Mouse (Mus musculus) hindbrain, embryonic 14.5 days (tissue): ENCODE data around the gene Sema6b. TPM values are rescaled to one million over a fixed set of nuclear protein-coding genes. Genes with fewer than 3 reads are reported as not detected.
A peak's percentile ranks its signal among the peaks of the same experiment; 100 is the strongest.

Experiments used
- ATAC-seq: fragments of 200-750 bp; cut with Nextera tagmentation; 2 replicates; pipeline ENCODE4 v1.8.0; 2017; ENCODE audit warnings: moderate number of reproducible peaks, mild to moderate bottlenecking, moderate TSS enrichment, moderate library complexity; ENCODE audit not compliant: low FRiP score
- DNase-seq: peaks from one replicate; pipeline ENCODE4 v3.0.0-alpha.2; 2015; ENCODE audit warnings: low spot score
- H3K27ac ChIP-seq: fragments of 300-500 bp; sonication (generic); 2 replicates; pipeline ENCODE4 v1.5.1; 2014; ENCODE audit warnings: mild to moderate bottlenecking, moderate library complexity
- H3K27me3 ChIP-seq: fragments of 300-500 bp; sonication (generic); 2 replicates; pipeline ENCODE4 v1.6.1; 2014; ENCODE audit warnings: mild to moderate bottlenecking, low read length, mixed read lengths; ENCODE audit not compliant: control insufficient read depth, insufficient read depth
- H3K36me3 ChIP-seq: fragments of 300-500 bp; sonication (generic); replicated peaks from 2 replicates; pipeline ENCODE4 v1.6.1; 2014; ENCODE audit not compliant: control insufficient read depth, insufficient read depth
- H3K4me1 ChIP-seq: fragments of 300-500 bp; sonication (generic); replicated peaks from 2 replicates; pipeline ENCODE4 v1.6.1; 2014; ENCODE audit warnings: antibody characterized with exemption, low read length, mixed read lengths; ENCODE audit not compliant: control insufficient read depth, insufficient read depth
- H3K4me2 ChIP-seq: fragments of 300-500 bp; sonication (generic); replicated peaks from 2 replicates; pipeline ENCODE4 v1.6.1; 2014; ENCODE audit warnings: mild to moderate bottlenecking, moderate library complexity
- H3K4me3 ChIP-seq: fragments of 300-500 bp; sonication (generic); replicated peaks from 2 replicates; pipeline ENCODE4 v1.5.1; 2014; ENCODE audit warnings: mild to moderate bottlenecking, low read length
- H3K9ac ChIP-seq: fragments of 300-500 bp; sonication (generic); 2 replicates; pipeline ENCODE4 v1.6.1; 2014
- H3K9me3 ChIP-seq: fragments of 300-500 bp; sonication (generic); 2 replicates; pipeline ENCODE4 v1.6.1; 2016; ENCODE audit warnings: low read length; ENCODE audit not compliant: control insufficient read depth
- WGBS: fragments of 180-500 bp; shearing (Covaris S2); extraction: QIAGEN DNeasy Blood & Tissue Kit; methylation state at CpG from one replicate; pipeline ENCODE4 v1.1.7; 2014; 5-methylcytosine and 5-hydroxymethylcytosine counted together
- polyA plus RNA-seq: library from polyadenylated mRNA; unstranded; fragments of >200 nt; fragmentation: Nextera tagmentation; extraction: Ambion mirVana; gene quantifications from 2 replicates; pipeline ENCODE4 v1.2.1, GENCODE M21; 2014

The Sema6b gene
- polyA plus RNA-seq, 1 experiment from 2014 or later = 18.3 TPM

- WGBS = 8% methylated on average over 59 of the region's 59 CpGs
- ATAC-seq (no peak), DNase-seq (no peak)
- H3K4me1 ChIP-seq = no peaks in the 10 kb centered on the region; the same call in 1 of the 2 replicates
- H3K36me3 ChIP-seq = peaks cover 59% of the 10 kb centered on the region
- H3K4me2 ChIP-seq = peak overlapping the region; percentile 38
- H3K27me3 ChIP-seq = peaks cover 57% of the 10 kb centered on the region
- peaks cover 17% of the 10 kb centered on the region for H3K9me3 ChIP-seq
- no peak overlapping the region for H3K27ac ChIP-seq
- 0 out of 2 replicates have a peak overlapping the region, but pooled peaks have one; percentile 24 for H3K9ac ChIP-seq
- H3K4me3 ChIP-seq = peak overlapping the region; percentile 4; the same call in 1 of the 2 replicates
Observed at GRCm38 (mm10) chr17:56124377-56125275, 15.5 kb downstream of the Sema6b start.

DNA sequence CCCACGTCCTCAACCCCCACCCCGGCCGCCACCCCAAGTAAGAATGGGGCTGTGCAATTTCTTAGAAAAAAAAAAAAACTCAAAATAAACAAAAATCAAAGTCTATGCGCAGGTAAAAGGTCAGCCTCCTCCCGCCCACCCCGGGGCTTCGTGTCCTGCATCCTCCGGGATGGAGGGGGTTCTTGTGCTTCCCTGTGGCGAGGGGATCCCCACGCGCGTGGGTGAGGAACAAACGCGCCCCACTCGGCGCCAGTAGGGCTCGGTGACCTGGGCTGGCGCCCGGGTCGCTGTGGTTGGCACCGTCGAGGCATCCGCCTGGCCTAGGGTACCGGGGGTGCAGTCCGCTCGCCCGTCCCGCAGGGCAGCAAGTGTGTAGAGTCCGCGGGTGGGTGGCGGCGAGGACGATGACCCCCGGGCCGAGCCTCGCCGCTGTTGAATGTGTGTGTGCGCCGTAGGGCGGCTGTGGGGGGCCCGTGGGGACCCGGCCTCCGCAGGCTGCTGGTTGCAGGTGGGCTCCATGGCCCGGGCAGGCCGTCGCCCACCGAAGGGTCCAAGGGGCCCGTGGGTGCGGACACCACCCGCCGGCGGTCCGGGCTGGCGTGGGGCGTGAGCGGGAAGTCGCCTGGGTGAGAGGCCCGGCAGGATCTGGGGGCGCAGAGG is 16.3 kb downstream of the Sema6b start:
- Histone ChIP-seq H3K27ac (no peak overlapping the region), H3K9me3 (peaks cover 17% of the 10 kb centered on the region), H3K9ac (no peak overlapping the region), H3K4me1 (no peaks in the 10 kb centered on the region; the same call in 1 of the 2 replicates), H3K4me3 (0 out of 2 replicates have a peak overlapping the region, but pooled peaks have one; percentile 4), H3K4me2 (peak overlapping the region; percentile 38), H3K36me3 (peaks cover 51% of the 10 kb centered on the region), H3K27me3 (peaks cover 65% of the 10 kb centered on the region)
- DNase-seq = no peak
- WGBS = 45% methylated on average over 59 of the region's 59 CpGs
- no peak for ATAC-seq

DNA sequence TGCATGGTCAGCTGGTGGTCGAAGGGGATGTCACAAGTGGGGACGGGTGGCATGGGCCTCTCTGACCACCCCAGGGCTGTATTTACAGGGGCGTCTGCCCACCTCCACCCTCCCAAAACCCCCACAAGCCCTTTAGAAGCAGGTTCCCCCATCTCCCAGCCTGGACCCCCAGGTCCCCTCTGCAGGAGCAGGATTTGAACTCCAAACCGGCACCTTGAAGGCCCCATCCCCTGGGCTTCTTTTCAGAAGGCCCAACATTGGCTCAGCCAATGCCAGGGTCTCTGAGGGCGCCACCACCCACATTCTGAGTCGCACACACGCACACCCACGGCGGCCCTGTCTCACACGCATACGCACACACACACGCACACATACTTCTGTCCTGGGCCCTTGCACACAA is 17.0 kb downstream of the Sema6b start:
- Histone ChIP-seq H3K9me3 (peaks cover 17% of the 10 kb centered on the region), H3K27ac (no peak overlapping the region), H3K4me3 (no peak overlapping the region), H3K9ac (no peak overlapping the region), H3K27me3 (peaks cover 72% of the 10 kb centered on the region), H3K4me2 (no peak overlapping the region), H3K4me1 (no peaks in the 10 kb centered on the region; the same call in 1 of the 2 replicates), H3K36me3 (peaks cover 45% of the 10 kb centered on the region)
- DNase-seq (no peak), ATAC-seq (no peak)
- 89% methylated on average over 12 of the region's 12 CpGs for WGBS

GRCm38 (mm10) chr17:56121826-56122225 is 18.3 kb downstream of the Sema6b start, which contains the start of gene Lrg1:
TSS of gene Lrg1 (minus strand) at chr17:56122001.
- Histone ChIP-seq H3K9me3 (peaks cover 17% of the 10 kb centered on the region), H3K4me3 (no peak within 1 kb of the TSS), H3K36me3 (peaks cover 32% of the 10 kb centered on the region), H3K27me3 (peaks cover 78% of the 10 kb centered on the region), H3K27ac (no peak within 1 kb of the TSS), H3K4me2 (no peak within 1 kb of the TSS), H3K9ac (no peak within 1 kb of the TSS), H3K4me1 (no peaks in the 10 kb centered on the region; the same call in none of the 2 replicates)
- 47% methylated on average over 2 of the region's 2 CpGs for WGBS
- no peak for DNase-seq
- no peak for ATAC-seq

DNA sequence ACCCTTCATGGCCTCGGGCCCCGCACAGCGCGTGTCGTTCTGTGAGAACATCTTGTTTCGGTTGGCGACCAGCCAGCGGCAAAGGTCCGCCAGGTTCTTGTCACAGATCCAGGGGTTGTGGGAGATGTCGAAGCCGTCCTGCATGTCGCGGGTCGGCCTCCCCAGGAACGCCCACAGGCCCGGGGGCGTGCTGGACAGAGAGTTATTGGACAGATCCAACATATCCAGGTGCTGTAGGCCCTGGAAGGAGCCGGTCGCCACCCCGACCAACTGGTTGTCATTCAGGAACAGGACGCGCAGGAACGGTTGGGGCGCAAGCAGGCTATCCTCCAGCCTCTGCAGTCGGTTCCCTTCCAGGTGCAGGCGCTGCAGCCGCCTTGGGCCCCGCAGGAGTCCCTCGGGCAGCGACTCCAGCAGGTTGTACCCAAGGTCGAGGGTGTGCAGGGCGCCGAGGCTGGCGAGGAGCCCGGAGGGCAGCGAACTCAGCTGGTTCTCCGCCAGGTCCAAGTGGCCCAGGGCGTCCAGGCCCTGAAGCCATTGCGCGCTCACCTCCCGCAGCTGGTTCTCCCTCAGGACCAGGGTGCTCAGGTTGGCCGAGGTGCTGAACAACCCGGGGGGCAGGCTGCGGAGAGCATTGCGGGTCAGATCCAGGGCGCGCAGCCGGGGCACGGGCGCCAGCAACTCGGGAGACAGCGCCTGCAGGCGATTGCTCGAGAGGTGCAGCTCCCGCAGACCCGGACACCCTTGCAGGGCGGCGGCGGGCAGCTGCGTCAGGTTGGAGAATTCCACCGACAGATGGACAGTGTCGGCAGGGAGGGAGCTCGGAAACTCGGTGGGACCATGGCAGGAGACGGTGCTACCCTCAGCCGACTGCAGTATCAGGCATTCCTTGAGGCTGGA is 19.9 kb downstream of the Sema6b start:
- DNase-seq (no peak), ATAC-seq (no peak)
- Histone ChIP-seq H3K36me3 (peaks cover 17% of the 10 kb centered on the region), H3K27me3 (peaks cover 82% of the 10 kb centered on the region), H3K27ac (no peak overlapping the region), H3K4me2 (0 out of 2 replicates have a peak overlapping the region, but pooled peaks have one; percentile 3), H3K9ac (no peak overlapping the region), H3K4me1 (no peaks in the 10 kb centered on the region; the same call in none of the 2 replicates), H3K9me3 (peaks cover 17% of the 10 kb centered on the region), H3K4me3 (no peak overlapping the region)
- 10% methylated on average over 66 of the region's 66 CpGs for WGBS

- 47% methylated on average over 12 of the region's 12 CpGs for WGBS
- DNase-seq (no peak), ATAC-seq (no peak)
- H3K4me3 ChIP-seq = no peak overlapping the region
- H3K4me1 ChIP-seq = no peaks in the 10 kb centered on the region; the same call in none of the 2 replicates
- peaks cover 9% of the 10 kb centered on the region for H3K36me3 ChIP-seq
- H3K4me2 ChIP-seq = no peak overlapping the region
- no peak overlapping the region for H3K9ac ChIP-seq
- H3K27me3 ChIP-seq = peaks cover 74% of the 10 kb centered on the region
- H3K27ac ChIP-seq = no peak overlapping the region
- peaks cover 17% of the 10 kb centered on the region for H3K9me3 ChIP-seq
Observed at GRCm38 (mm10) chr17:56119431-56119830, 20.7 kb downstream of the Sema6b start.

DNA sequence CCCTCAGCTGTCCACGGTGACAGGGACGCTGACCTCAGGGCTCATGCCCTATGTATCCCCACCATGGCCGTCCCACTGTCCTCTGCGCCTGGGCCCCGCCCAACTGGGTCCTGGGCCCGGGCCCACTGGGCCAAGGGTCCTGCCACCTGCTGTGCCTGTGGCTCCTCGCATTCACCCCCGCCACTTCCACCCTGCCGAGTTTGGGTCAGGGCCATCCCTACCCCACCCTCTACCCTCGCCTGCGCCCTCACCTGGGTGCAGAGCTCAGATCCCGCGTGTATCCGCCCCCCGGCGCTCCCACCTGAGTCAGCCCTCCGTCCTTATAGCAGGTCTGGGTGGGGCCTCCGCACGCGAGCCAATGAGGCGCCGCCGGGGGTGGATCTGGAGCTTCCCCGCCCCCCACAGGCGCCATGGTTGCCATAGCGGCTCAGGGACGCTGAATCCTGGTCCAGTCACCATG is 22.9 kb downstream of the Sema6b start, which contains the start of gene Plin5:
TSS of gene Plin5 (minus strand) at position 346 of the 460 bp plus-strand sequence.
- H3K27ac ChIP-seq = no peak within 1 kb of the TSS
- no peaks in the 10 kb centered on the region for H3K36me3 ChIP-seq
- WGBS = 2% methylated on average over 27 of the region's 27 CpGs
- H3K9ac ChIP-seq = no peak within 1 kb of the TSS
- H3K9me3 ChIP-seq = peaks cover 5% of the 10 kb centered on the region
- ATAC-seq = peak; percentile 28; the same call in 1 of the 2 replicates
- H3K4me2 ChIP-seq = peak within 1 kb of the TSS; percentile 44
- DNase-seq = no peak
- H3K4me3 ChIP-seq = peak within 1 kb of the TSS; percentile 18
- H3K4me1 ChIP-seq = no peaks in the 10 kb centered on the region; the same call in none of the 2 replicates
- H3K27me3 ChIP-seq = peaks cover 54% of the 10 kb centered on the region

DNA sequence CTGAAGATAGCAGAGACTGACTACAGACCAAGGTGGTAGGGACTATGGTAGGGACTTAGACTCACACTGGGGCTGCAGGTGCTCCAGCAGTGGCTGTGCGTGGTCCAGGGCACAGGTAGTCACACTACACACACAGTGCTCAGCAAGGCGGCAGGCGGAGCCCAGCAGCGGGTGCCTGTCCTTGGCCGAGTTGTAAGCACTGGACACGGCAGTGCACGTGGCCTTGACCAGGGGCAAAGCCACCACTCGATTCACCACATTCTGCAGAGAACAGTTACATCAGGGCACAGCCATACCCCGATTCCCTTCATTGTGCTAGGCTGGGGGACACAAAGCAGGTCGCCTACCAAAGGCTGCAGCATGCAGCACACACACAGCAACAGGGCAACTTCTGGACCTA is 23.9 kb downstream of the Sema6b start:
- no peak for ATAC-seq
- H3K27me3 ChIP-seq = peaks cover 43% of the 10 kb centered on the region
- no peak overlapping the region for H3K4me3 ChIP-seq
- H3K27ac ChIP-seq = no peak overlapping the region
- 79% methylated on average over 10 of the region's 10 CpGs for WGBS
- no peaks in the 10 kb centered on the region; the same call in none of the 2 replicates for H3K4me1 ChIP-seq
- no peak overlapping the region for H3K4me2 ChIP-seq
- no peak for DNase-seq
- no peaks in the 10 kb centered on the region for H3K9me3 ChIP-seq
- H3K9ac ChIP-seq = no peak overlapping the region
- H3K36me3 ChIP-seq = no peaks in the 10 kb centered on the region
